Mouse (Mus musculus): ENCODE data around the gene Akr1c13.
"Not testable (repeated sequence)": the region's sequence is repeated elsewhere in the genome, so short reads cannot be mapped to it uniquely, and the experiment has no call there.

The Akr1c13 gene

GRCm38 (mm10) chr13:4190904-4191303 is at the start of gene Akr1c13:
TSS of gene Akr1c13 (plus strand) at chr13:4191150.
- peak; percentile 84 for DNase-seq

- no peak for DNase-seq
Observed at GRCm38 (mm10) chr13:4144261-4144660, 46.7 kb upstream of the Akr1c13 start.

DNA sequence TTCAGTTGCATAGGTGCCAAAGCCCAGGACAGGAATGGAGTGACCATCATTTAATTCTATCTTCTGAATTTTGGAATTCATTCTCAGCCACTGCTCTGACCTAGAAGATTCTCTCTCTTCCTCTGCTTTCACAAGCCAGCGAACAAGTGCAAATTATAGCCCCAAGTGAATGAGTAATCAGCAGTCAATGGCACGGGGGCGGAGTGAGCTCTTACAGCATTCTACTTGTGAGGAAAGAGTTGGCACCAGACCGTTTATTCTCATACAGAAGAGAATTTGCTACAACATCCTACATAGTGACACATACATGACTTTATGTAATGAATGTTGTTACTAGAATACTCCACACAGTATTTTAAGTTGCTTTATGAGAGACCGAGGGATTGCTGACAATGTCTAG is 40.4 kb upstream of the Akr1c13 start, which contains the start of gene Akr1c18:
Gene Akr1c18, minus strand, starts transcription at position 137 of the 400 bp plus-strand sequence.
- peak; percentile 11 for DNase-seq

DNA sequence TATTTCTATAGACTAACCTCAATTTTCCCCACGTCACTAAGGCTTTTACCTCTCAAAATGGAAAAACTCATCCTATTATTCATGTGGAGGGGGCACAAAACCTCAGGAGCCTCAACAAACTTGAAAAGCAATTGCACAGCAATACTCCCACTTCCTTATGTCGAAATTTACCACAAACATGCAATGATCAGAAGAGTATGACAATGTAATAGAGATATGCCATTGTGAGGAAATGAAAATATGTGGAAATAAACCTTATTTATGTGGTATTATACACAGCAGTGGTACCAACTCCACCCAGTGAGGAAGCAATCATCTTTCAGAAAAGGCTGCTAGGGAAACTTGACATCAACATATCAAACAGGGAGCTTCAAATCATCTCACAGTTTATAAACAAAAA is 38.0 kb upstream of the Akr1c13 start:
- no peak for DNase-seq

- DNase-seq = no peak
Observed at GRCm38 (mm10) chr13:4153593-4153992, 37.4 kb upstream of the Akr1c13 start.

- DNase-seq = no peak
Observed at GRCm38 (mm10) chr13:4155286-4155685, 35.7 kb upstream of the Akr1c13 start.

DNA sequence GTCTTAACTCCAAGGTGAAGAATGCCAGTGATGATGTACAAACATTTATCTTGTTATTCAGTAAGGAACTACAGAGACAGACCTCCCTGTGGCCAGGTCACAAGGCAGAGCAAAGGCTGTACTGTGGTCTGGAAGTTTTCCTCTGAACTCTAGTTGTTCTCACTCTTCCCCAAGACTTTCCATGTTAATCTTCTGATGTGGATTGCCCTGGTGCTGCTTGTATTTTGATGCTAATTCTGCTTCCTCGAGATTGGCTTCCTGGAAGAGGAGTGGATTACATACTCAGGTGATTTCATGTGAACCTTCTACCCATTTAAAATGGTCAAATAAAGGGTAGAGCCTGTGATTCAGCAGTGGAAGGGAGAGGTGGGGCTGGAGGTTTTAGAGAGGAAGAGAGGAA is 22.9 kb upstream of the Akr1c13 start:
- no peak for DNase-seq

GRCm38 (mm10) chr13:4172978-4173377 is 18.0 kb upstream of the Akr1c13 start:
- no peak for DNase-seq

DNA sequence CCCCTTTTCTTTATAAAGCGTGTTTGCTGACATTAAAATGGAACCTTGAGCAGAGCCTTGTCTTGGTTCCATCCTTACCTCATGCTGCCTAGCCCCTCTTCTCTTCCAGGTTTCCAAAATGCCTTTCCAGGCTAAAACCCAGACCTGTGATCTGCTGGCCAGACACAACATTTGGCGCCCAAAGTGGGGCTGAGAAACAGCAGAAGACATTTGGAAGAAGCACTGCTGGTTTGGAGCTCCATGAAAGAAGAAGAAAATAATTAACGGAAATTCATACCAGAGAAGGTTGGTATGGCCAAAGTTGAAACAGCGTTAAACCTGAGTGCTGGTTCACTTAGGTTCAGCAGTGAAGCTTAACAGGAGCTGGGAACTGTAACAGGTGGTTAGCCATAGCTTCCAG is 9.6 kb upstream of the Akr1c13 start:
- not testable (repeated sequence) for DNase-seq

DNA sequence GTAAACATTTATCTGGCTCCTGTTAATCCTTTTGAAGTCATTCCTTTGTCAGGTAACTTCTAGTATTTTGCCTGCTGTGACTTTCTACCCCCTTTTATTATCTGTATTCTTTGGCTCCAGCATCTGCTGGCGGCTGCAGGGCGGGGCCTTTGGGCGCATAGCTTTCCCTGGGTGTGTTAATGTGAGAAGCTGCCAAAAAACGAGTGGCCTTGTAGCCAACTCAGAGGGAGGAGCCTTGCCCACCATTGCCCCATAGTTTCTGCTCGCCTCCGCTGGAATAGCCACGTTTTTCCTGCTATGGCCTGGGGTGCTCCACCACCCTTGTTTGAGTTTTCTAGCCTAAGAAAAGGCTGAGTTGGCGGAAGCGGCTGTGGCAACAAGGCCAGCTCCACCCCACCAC is 7.8 kb upstream of the Akr1c13 start:
- peak; percentile 23 for DNase-seq

- DNase-seq = peak; percentile 10
Observed at GRCm38 (mm10) chr13:4186641-4187411, 4.1 kb upstream of the Akr1c13 start.

GRCm38 (mm10) chr13:4188174-4188573 is 2.8 kb upstream of the Akr1c13 start:
- DNase-seq = peak; percentile 58

GRCm38 (mm10) chr13:4192511-4192910 is 1.6 kb downstream of the Akr1c13 start:
- DNase-seq = no peak

DNA sequence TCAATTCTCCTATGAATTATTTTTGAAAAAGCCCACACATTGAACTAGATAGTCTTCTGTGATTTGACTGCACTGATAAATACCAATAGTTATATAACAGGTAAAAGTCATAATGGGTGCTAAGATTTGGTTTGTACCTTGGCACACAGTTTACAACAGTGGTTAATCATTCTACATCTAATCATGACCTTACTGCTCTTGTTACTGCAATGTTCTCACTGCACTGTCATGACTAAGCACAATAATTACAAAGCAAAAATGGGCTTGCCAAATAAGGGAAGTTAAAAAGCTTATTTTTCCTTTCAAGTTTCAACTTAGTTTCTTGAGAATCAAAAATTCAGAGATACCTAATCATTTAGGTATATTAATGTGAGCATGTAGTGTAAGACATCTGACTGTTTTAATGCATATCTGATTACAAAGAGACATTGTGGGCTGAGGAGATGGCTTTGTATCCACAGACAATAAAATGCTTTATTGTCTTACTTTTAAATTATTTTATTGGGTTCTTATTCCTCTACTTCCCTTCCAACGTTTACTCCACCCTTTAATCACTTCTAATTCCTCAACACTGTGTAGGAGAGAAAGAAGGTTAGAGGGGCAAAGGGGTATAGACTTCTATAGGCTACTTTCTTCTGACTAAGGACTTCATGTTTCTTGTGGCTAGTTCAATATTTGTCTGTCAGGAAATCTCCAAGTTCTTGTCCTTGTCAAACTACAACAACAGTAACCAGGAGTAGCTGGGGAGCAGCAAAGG is 15.4 kb downstream of the Akr1c13 start:
- DNase-seq = no peak

DNA sequence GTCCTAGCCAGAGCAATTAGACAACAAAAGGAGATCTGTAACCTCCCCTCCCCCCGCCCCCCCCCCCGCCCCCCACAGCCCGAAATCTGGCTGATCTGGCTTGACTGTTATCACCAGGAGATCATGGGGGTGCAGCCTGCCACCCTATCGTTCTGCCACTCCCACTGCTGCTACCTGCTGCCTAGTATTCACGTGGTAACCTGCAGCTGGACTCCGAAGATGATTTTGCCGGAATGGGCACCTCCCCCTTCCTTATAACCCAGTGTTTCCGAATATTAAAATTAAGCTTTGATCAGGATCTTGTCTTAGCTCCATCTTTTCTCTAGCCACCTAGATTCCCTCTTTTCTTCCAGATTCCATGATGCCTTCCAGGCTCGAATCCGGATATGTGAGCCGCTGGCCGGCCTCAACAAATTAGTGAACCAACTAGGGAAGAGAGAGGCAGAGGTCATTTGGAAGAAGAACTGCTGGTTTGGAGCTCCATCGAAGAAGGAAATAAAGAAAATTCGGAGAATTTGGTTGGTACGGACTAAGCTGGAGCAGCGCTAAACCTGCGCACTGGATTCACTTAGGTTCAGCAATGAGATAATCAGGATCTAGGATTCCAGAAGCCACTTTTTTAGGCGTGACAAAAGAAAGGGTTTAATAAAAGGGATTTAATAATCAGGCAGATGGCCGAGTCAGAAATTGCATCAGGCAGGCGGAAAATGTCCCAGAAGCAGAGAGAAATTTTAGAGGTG is 20.8 kb downstream of the Akr1c13 start:
- DNase-seq = no peak

GRCm38 (mm10) chr13:4212309-4212708 is 21.4 kb downstream of the Akr1c13 start:
- DNase-seq = no peak

DNA sequence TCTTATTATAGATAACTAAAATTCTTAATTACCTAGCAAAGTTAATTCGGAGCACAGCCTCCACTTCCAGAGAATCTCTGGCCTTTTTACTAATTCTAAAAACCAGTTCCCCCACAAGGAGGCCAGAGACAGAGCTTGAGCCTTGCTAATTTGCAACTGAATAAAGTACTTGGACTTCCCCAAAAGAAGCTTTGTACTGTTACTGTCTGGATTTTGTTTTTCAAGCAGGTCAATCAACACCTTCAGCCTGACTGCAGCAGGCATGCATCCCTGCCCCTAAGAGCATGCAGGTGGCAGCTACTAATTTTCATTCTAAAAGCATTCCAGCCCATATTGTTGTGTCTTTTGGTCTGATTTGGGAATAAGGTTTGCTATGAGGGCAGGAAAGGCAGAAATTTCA is 24.5 kb downstream of the Akr1c13 start:
- DNase-seq = not testable (repeated sequence)

GRCm38 (mm10) chr13:4228441-4228840 is 37.5 kb downstream of the Akr1c13 start, which contains the start of gene Akr1c19:
TSS of gene Akr1c19 (plus strand) at chr13:4228700.
- DNase-seq = peak; percentile 64

GRCm38 (mm10) chr13:4230841-4231623 is 40.1 kb downstream of the Akr1c13 start:
- DNase-seq = peak; percentile 13

GRCm38 (mm10) chr13:4233135-4233534 is 42.2 kb downstream of the Akr1c13 start:
- DNase-seq = no peak

- peak; percentile 63 for DNase-seq
Observed at GRCm38 (mm10) chr13:4233536-4234172, 42.7 kb downstream of the Akr1c13 start.
